Mouse (Mus musculus) forebrain, embryonic 11.5 days (tissue): ENCODE measurements at regions not wholly inside any gene's neighbourhood (a gene's known extent, or its start where the extent isn't known, plus 50 kb on each side); places are given as distances from the start of the nearest gene placed in this dataset.
"Not testable (repeated sequence)": the region's sequence is repeated elsewhere in the genome, so short reads cannot be mapped to it uniquely, and the experiment has no call there.

Experiments
- ATAC-seq: fragments of 200-750 bp; cut with Nextera tagmentation; replicated peaks from 2 replicates; pipeline ENCODE4 v1.8.0; 2017; ENCODE audit warnings: moderate TSS enrichment; ENCODE audit not compliant: low FRiP score
- DNase-seq: peaks from one replicate; pipeline ENCODE4 v3.0.0-alpha.2; 2017; ENCODE audit warnings: low spot score
- H3K27ac ChIP-seq: fragments of 300-500 bp; sonication (generic); 2 replicates; pipeline ENCODE4 v1.5.1; 2014; ENCODE audit warnings: low read depth, low read length
- H3K27me3 ChIP-seq: fragments of 300-500 bp; sonication (generic); 2 replicates; pipeline ENCODE4 v1.6.1; 2014; ENCODE audit warnings: mild to moderate bottlenecking, low read length, mixed read lengths; ENCODE audit not compliant: control insufficient read depth, insufficient read depth
- H3K36me3 ChIP-seq: fragments of 300-500 bp; sonication (generic); 2 replicates; pipeline ENCODE4 v1.6.1; 2014; ENCODE audit warnings: mild to moderate bottlenecking, low read length, moderate library complexity, mixed read lengths; ENCODE audit not compliant: control insufficient read depth, insufficient read depth
- H3K4me1 ChIP-seq: fragments of 300-500 bp; sonication (generic); replicated peaks from 2 replicates; pipeline ENCODE4 v1.6.1; 2014; ENCODE audit warnings: low read length, mixed read lengths; ENCODE audit not compliant: control insufficient read depth, insufficient read depth
- H3K4me2 ChIP-seq: fragments of 300-500 bp; sonication (generic); 2 replicates; pipeline ENCODE4 v1.6.1; 2014; ENCODE audit warnings: low read depth, mild to moderate bottlenecking, low read length, moderate library complexity, mixed read lengths; ENCODE audit not compliant: severe bottlenecking
- H3K4me3 ChIP-seq: fragments of 300-500 bp; sonication (generic); 2 replicates; pipeline ENCODE4 v1.5.1; 2014; ENCODE audit warnings: low read depth, low read length
- H3K9ac ChIP-seq: fragments of 300-500 bp; sonication (generic); 2 replicates; pipeline ENCODE4 v1.6.1; 2014; ENCODE audit warnings: low read length
- H3K9me3 ChIP-seq: fragments of 300-500 bp; sonication (generic); 2 replicates; pipeline ENCODE4 v1.6.1; 2016; ENCODE audit warnings: low read length, mixed read lengths; ENCODE audit not compliant: control insufficient read depth
- WGBS: fragments of 180-500 bp; shearing (Covaris S2); extraction: QIAGEN DNeasy Blood & Tissue Kit; methylation state at CpG from one replicate; pipeline ENCODE4 v1.1.7; 2014; 5-methylcytosine and 5-hydroxymethylcytosine counted together

GRCm38 (mm10) chr4:153862121-153862660 lies 94.8 kb upstream of the A430005L14Rik start:
- Histone ChIP-seq H3K9ac (no peak overlapping the region), H3K4me1 (no peaks in the 10 kb centered on the region), H3K27ac (no peak overlapping the region), H3K9me3 (no peaks in the 10 kb centered on the region), H3K36me3 (no peaks in the 10 kb centered on the region), H3K4me3 (no peak overlapping the region), H3K4me2 (no peak overlapping the region), H3K27me3 (no peaks in the 10 kb centered on the region)
- ATAC-seq (no peak), DNase-seq (no peak)
- 88% methylated on average over 11 of the region's 12 CpGs for WGBS

- Histone ChIP-seq H3K9ac (no peak overlapping the region), H3K27me3 (no peaks in the 10 kb centered on the region), H3K4me1 (no peaks in the 10 kb centered on the region), H3K4me2 (no peak overlapping the region), H3K27ac (no peak overlapping the region), H3K36me3 (no peaks in the 10 kb centered on the region), H3K4me3 (no peak overlapping the region), H3K9me3 (no peaks in the 10 kb centered on the region; the same call in 1 of the 2 replicates)
- no peak for DNase-seq
- no peak for ATAC-seq
- WGBS = 82% methylated on average over 3 of the region's 3 CpGs
Observed at GRCm38 (mm10) chr4:153872346-153872745, 84.7 kb upstream of the A430005L14Rik start.

- H3K9me3 ChIP-seq, H3K9ac ChIP-seq, H3K4me2 ChIP-seq, H3K27ac ChIP-seq, H3K4me1 ChIP-seq, H3K36me3 ChIP-seq, H3K27me3 ChIP-seq, ATAC-seq, DNase-seq, H3K4me3 ChIP-seq: not testable (repeated sequence)
- 81% methylated on average over 1 of the region's 1 CpGs for WGBS
Observed at GRCm38 (mm10) chr4:153875036-153875435, 82.0 kb upstream of the A430005L14Rik start.

GRCm38 (mm10) chr4:153876954-153877642 lies 79.9 kb upstream of the A430005L14Rik start:
- H3K4me1 ChIP-seq = no peaks in the 10 kb centered on the region
- no peak overlapping the region for H3K9ac ChIP-seq
- no peak for DNase-seq
- no peak for ATAC-seq
- H3K36me3 ChIP-seq = no peaks in the 10 kb centered on the region
- no peaks in the 10 kb centered on the region for H3K9me3 ChIP-seq
- H3K4me2 ChIP-seq = no peak overlapping the region
- H3K27me3 ChIP-seq = no peaks in the 10 kb centered on the region
- 73% methylated on average over 7 of the region's 7 CpGs for WGBS
- H3K4me3 ChIP-seq = no peak overlapping the region
- no peak overlapping the region for H3K27ac ChIP-seq

GRCm38 (mm10) chr4:153883057-153883456 lies 74.0 kb upstream of the A430005L14Rik start:
- WGBS = 35% methylated on average over 3 of the region's 3 CpGs
- H3K27me3 ChIP-seq = no peaks in the 10 kb centered on the region
- DNase-seq = no peak
- no peak overlapping the region for H3K9ac ChIP-seq
- no peak for ATAC-seq
- no peaks in the 10 kb centered on the region; the same call in 1 of the 2 replicates for H3K9me3 ChIP-seq
- no peak overlapping the region for H3K27ac ChIP-seq
- H3K4me3 ChIP-seq = no peak overlapping the region
- no peak overlapping the region for H3K4me2 ChIP-seq
- no peaks in the 10 kb centered on the region for H3K36me3 ChIP-seq
- no peaks in the 10 kb centered on the region for H3K4me1 ChIP-seq

GRCm38 (mm10) chr4:153884044-153884443 lies 73.0 kb upstream of the A430005L14Rik start:
- Histone ChIP-seq H3K9ac (no peak overlapping the region), H3K27ac (no peak overlapping the region), H3K36me3 (no peaks in the 10 kb centered on the region), H3K27me3 (no peaks in the 10 kb centered on the region), H3K4me1 (no peaks in the 10 kb centered on the region), H3K4me2 (no peak overlapping the region), H3K9me3 (no peaks in the 10 kb centered on the region; the same call in 1 of the 2 replicates), H3K4me3 (no peak overlapping the region)
- ATAC-seq = no peak
- DNase-seq = no peak

- Histone ChIP-seq H3K36me3 (no peaks in the 10 kb centered on the region), H3K4me2 (no peak overlapping the region), H3K4me1 (no peaks in the 10 kb centered on the region), H3K27me3 (no peaks in the 10 kb centered on the region), H3K27ac (no peak overlapping the region), H3K9ac (no peak overlapping the region), H3K4me3 (no peak overlapping the region), H3K9me3 (no peaks in the 10 kb centered on the region; the same call in 1 of the 2 replicates)
- DNase-seq = no peak
- 83% methylated on average over 6 of the region's 6 CpGs for WGBS
- no peak for ATAC-seq
Observed at GRCm38 (mm10) chr4:153885836-153886235, 71.2 kb upstream of the A430005L14Rik start.

GRCm38 (mm10) chr4:153890130-153890529 lies 66.9 kb upstream of the A430005L14Rik start:
- Histone ChIP-seq H3K4me2 (no peak overlapping the region), H3K27ac (no peak overlapping the region), H3K9ac (no peak overlapping the region), H3K4me3 (no peak overlapping the region), H3K36me3 (no peaks in the 10 kb centered on the region), H3K9me3 (no peaks in the 10 kb centered on the region; the same call in 1 of the 2 replicates), H3K4me1 (no peaks in the 10 kb centered on the region), H3K27me3 (no peaks in the 10 kb centered on the region)
- ATAC-seq (no peak), DNase-seq (no peak)
- 90% methylated on average over 9 of the region's 9 CpGs for WGBS

GRCm38 (mm10) chr4:153899721-153900120 lies 57.3 kb upstream of the A430005L14Rik start:
- 81% methylated on average over 7 of the region's 7 CpGs for WGBS
- DNase-seq (no peak), ATAC-seq (no peak)

More at GRCm38 (mm10) chr4:153899721-153900120, 57.3 kb upstream of the A430005L14Rik start:
- H3K9me3 ChIP-seq = no peaks in the 10 kb centered on the region
- H3K4me2 ChIP-seq = no peak overlapping the region
- no peak overlapping the region for H3K4me3 ChIP-seq
- no peaks in the 10 kb centered on the region for H3K36me3 ChIP-seq
- no peak overlapping the region for H3K27ac ChIP-seq
- H3K27me3 ChIP-seq = no peaks in the 10 kb centered on the region
- no peaks in the 10 kb centered on the region for H3K4me1 ChIP-seq
- H3K9ac ChIP-seq = no peak overlapping the region
